Mouse (Mus musculus) lung, embryonic 15.5 days (tissue): ENCODE data around the gene Vmn2r124. TPM values are rescaled to one million over a fixed set of nuclear protein-coding genes. Genes with fewer than 3 reads are reported as not detected.
"Not testable (repeated sequence)": the region's sequence is repeated elsewhere in the genome, so short reads cannot be mapped to it uniquely, and the experiment has no call there.

ENCODE experiments used
- ATAC-seq: fragments of 200-750 bp; cut with Nextera tagmentation; 2 replicates; pipeline ENCODE4 v1.8.0; 2017; ENCODE audit warnings: moderate number of reproducible peaks, borderline replicate concordance; ENCODE audit not compliant: low FRiP score, low TSS enrichment; ENCODE audit errors: extremely low read depth
- H3K27ac ChIP-seq: fragments of 300-500 bp; sonication (generic); 2 replicates; pipeline ENCODE4 v1.5.1; 2015; ENCODE audit warnings: moderate library complexity, mild to moderate bottlenecking, inconsistent platforms
- H3K27me3 ChIP-seq: fragments of 300-500 bp; sonication (generic); 2 replicates; pipeline ENCODE4 v1.6.1; 2015; ENCODE audit warnings: inconsistent platforms
- H3K36me3 ChIP-seq: fragments of 300-500 bp; sonication (generic); 2 replicates; pipeline ENCODE4 v1.6.1; 2015; ENCODE audit warnings: inconsistent platforms
- H3K4me1 ChIP-seq: fragments of 300-500 bp; sonication (generic); 2 replicates; pipeline ENCODE4 v1.6.1; 2015; ENCODE audit warnings: inconsistent platforms
- H3K4me2 ChIP-seq: fragments of 300-500 bp; sonication (generic); 2 replicates; pipeline ENCODE4 v1.6.1; 2015; ENCODE audit warnings: inconsistent platforms, mild to moderate bottlenecking, moderate library complexity
- H3K4me3 ChIP-seq: fragments of 300-500 bp; sonication (generic); 2 replicates; pipeline ENCODE4 v1.5.1; 2015; ENCODE audit warnings: mild to moderate bottlenecking, inconsistent platforms
- H3K9ac ChIP-seq: fragments of 300-500 bp; sonication (generic); 2 replicates; pipeline ENCODE4 v1.6.1; 2015; ENCODE audit warnings: inconsistent platforms
- H3K9me3 ChIP-seq: fragments of 300-500 bp; sonication (generic); 2 replicates; pipeline ENCODE4 v1.6.1; 2016; ENCODE audit warnings: inconsistent platforms
- WGBS: fragments of 180-500 bp; shearing (Covaris S2); methylation state at CpG from one replicate; pipeline ENCODE4 v1.1.7; 2015; 5-methylcytosine and 5-hydroxymethylcytosine counted together
- polyA plus RNA-seq: library from polyadenylated mRNA; unstranded; fragments of >200 nt; fragmentation: Nextera tagmentation; extraction: Ambion mirVana; gene quantifications from 2 replicates; pipeline ENCODE4 v1.2.1, GENCODE M21; 2015

The Vmn2r124 gene
- 0.04 TPM in 1 of 2 replicates, not detected in the other for polyA plus RNA-seq

- Histone ChIP-seq H3K9ac (no peak within 1 kb of the TSS), H3K4me3 (no peak within 1 kb of the TSS), H3K4me1 (no peaks in the 10 kb centered on the region), H3K27ac (no peak within 1 kb of the TSS), H3K4me2 (no peak within 1 kb of the TSS), H3K9me3 (no peaks in the 10 kb centered on the region), H3K36me3 (no peaks in the 10 kb centered on the region), H3K27me3 (no peaks in the 10 kb centered on the region)
- 36% methylated on average over 2 of the region's 2 CpGs for WGBS
- no peak for ATAC-seq
Observed at GRCm38 (mm10) chr17:18049124-18049523, at the start of gene Vmn2r124. Vmn2r124 (plus strand) TSS chr17:18049424.

DNA sequence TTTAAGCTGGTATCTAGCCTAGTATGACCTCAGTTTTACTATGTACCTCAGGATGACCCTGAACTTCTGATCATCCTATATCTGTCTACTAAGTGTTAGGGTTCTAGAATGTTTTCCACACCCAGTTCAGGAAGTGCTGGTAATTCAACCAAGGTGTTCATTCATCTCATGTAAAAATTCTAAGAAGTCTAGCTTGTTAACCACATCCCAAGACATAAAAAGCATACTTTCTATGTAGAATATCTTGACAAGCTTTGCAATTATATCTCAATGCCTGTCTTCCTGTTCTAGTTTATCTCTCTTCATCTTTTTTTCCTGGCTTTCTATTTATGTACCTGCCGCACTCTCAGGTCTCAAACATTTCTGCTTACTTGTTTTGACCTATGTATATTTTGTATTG is 44.5 kb upstream of the Vmn2r124 start:
- Histone ChIP-seq H3K4me3 (no peak overlapping the region), H3K9me3 (no peaks in the 10 kb centered on the region), H3K27me3 (no peaks in the 10 kb centered on the region), H3K4me2 (no peak overlapping the region), H3K36me3 (no peaks in the 10 kb centered on the region), H3K4me1 (no peaks in the 10 kb centered on the region), H3K27ac (no peak overlapping the region), H3K9ac (no peak overlapping the region)
- WGBS, result 84% methylated on average over 1 of the region's 1 CpGs
- no peak for ATAC-seq

- ATAC-seq, result no peak
- Histone ChIP-seq H3K9me3 (no peaks in the 10 kb centered on the region), H3K4me2 (no peak within 1 kb of the TSS), H3K27ac (no peak within 1 kb of the TSS), H3K4me3 (no peak within 1 kb of the TSS), H3K4me1 (no peaks in the 10 kb centered on the region), H3K9ac (no peak within 1 kb of the TSS), H3K36me3 (no peaks in the 10 kb centered on the region), H3K27me3 (no peaks in the 10 kb centered on the region)
- 39% methylated on average over 2 of the region's 2 CpGs for WGBS
Observed at GRCm38 (mm10) chr17:18021433-18021832, 27.8 kb upstream of the Vmn2r124 start, which contains the start of gene Fpr-rs4. Fpr-rs4 (plus strand) TSS chr17:18021733.

GRCm38 (mm10) chr17:18084716-18085115 is 35.5 kb downstream of the Vmn2r124 start, which contains the start of gene Vmn2r91:
Vmn2r91 (plus strand) TSS chr17:18085016.
- H3K9me3 ChIP-seq, H3K4me3 ChIP-seq, H3K4me2 ChIP-seq, H3K36me3 ChIP-seq, H3K9ac ChIP-seq, ATAC-seq, H3K4me1 ChIP-seq, H3K27ac ChIP-seq, H3K27me3 ChIP-seq: not testable (repeated sequence)

DNA sequence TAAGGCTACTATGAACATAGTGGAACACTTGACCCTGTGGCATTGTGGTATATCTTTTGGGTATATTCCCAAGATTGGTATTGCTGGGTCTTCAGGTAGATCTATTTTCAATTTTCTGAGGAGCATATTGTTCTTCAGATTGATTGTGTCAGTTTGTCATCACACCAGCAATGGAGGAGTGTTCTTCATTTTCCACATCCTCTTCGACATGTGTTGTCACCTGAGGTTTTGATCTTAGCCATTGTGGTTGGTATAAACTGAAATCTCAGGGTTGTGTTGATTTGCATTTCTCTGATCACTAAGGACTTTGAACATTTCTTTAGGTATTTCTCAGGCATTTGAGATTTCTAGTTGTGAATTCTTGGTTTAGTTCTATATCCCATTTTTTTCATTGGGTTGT is 46.4 kb downstream of the Vmn2r124 start:
- not testable (repeated sequence) for ATAC-seq, H3K9me3 ChIP-seq, H3K4me2 ChIP-seq, H3K27ac ChIP-seq, H3K36me3 ChIP-seq, H3K4me1 ChIP-seq, H3K27me3 ChIP-seq, H3K4me3 ChIP-seq, H3K9ac ChIP-seq
- 50% methylated on average over 1 of the region's 1 CpGs for WGBS

- H3K36me3 ChIP-seq, H3K27me3 ChIP-seq, ATAC-seq, H3K4me2 ChIP-seq, H3K27ac ChIP-seq, H3K9me3 ChIP-seq, H3K4me1 ChIP-seq, H3K9ac ChIP-seq, H3K4me3 ChIP-seq: not testable (repeated sequence)
- WGBS, result 86% methylated on average over 3 of the region's 3 CpGs
Observed at GRCm38 (mm10) chr17:18102265-18102664, 53.0 kb downstream of the Vmn2r124 start.

Other genes with a start within 250 kb of the Vmn2r124 start
- gene Spaca6, start 222.3 kb upstream of the Vmn2r124 start, polyA plus RNA-seq, result 31.7 and 37.1 TPM in 2 replicates
- 0.93 and 0.97 TPM in 2 replicates for gene Has1, start 194.2 kb upstream of the Vmn2r124 start, polyA plus RNA-seq
- gene Fpr1, start 165.5 kb upstream of the Vmn2r124 start, polyA plus RNA-seq, result 0.44 and 0.91 TPM in 2 replicates
- 1.4 and 1.5 TPM in 2 replicates for gene Fpr2, start 161.6 kb upstream of the Vmn2r124 start, polyA plus RNA-seq
- not detected in 2 replicates for gene Fpr3, start 161.6 kb upstream of the Vmn2r124 start, polyA plus RNA-seq
- gene Fpr-rs4, start 27.7 kb upstream of the Vmn2r124 start, polyA plus RNA-seq, result not detected in 2 replicates
- gene Vmn2r91, start 35.6 kb downstream of the Vmn2r124 start, polyA plus RNA-seq, result not detected in 2 replicates
- not detected in 2 replicates for gene Vmn2r92, start 102.5 kb downstream of the Vmn2r124 start, polyA plus RNA-seq
- not detected in 2 replicates for gene Vmn2r94, start 228.3 kb downstream of the Vmn2r124 start, polyA plus RNA-seq
- gene Vmn2r93, start 248.7 kb downstream of the Vmn2r124 start, polyA plus RNA-seq, result not detected in 2 replicates